Mouse (Mus musculus): ENCODE data around the gene Enox2. TPM values are rescaled to one million over a fixed set of nuclear protein-coding genes. Genes with fewer than 3 reads are reported as not detected.
"Not testable (repeated sequence)": the region's sequence is repeated elsewhere in the genome, so short reads cannot be mapped to it uniquely, and the experiment has no call there.

Gene Enox2
- polyA plus RNA-seq, 1 experiment from 2014 or later: 4.9 TPM

- no peak for ATAC-seq (replicated peaks; ENCODE audit: insufficient number of reproducible peaks, insufficient read depth, low FRiP score, low read depth)
- H3K27me3 ChIP-seq: no peaks in the 10 kb centered on the region
- WGBS: 62% methylated on average over 2 of the region's 2 CpGs
Observed at GRCm38 (mm10) chrX:49154280-49154679, 133.8 kb downstream of the Enox2 start.

DNA sequence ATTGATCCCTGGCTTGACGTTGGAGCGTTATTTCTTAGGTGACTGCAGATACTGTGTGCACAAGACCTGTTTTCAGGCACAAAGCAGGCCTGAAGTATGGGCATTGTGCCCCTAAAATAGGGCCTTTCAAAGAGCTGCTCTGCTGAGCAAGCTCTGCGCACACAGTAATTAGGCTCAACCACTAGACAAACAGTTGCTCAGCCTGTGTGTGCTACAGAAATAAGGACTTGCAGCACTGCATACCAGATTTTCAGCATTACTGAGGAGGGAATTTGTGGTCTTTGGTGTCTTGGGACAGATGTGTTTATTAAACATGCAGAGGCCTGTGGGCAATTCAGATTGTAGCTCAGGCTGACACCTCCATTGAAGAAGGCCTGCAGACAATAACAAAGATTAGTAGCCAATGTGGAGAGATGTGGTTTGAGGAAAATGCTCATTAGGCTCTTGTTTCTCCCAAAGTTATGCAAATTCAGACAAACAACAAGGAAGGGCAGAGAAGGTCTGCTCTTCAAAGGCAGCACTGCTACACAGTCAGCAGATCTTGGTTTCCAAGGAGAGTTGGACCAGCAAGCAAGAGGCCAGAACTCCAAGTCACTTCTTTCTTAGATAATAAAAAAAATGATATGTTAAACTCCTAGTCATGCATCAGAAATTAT, 163.2 kb downstream of the Enox2 start:
- no peak overlapping the region for H3K9ac ChIP-seq
- H3K27me3 ChIP-seq: no peaks in the 10 kb centered on the region
- WGBS: 74% methylated on average over 3 of the region's 3 CpGs
- H3K27ac ChIP-seq: no peak overlapping the region
- no peak for ATAC-seq (replicated peaks; ENCODE audit: insufficient number of reproducible peaks, insufficient read depth, low FRiP score, low read depth)
- no peaks in the 10 kb centered on the region for H3K36me3 ChIP-seq
- no peak overlapping the region for H3K4me3 ChIP-seq
- no peak overlapping the region for H3K4me2 ChIP-seq
- H3K9me3 ChIP-seq (replicated peaks): no peaks in the 10 kb centered on the region
- no peaks in the 10 kb centered on the region for H3K4me1 ChIP-seq (replicated peaks)

More at GRCm38 (mm10) chrX:49154280-49154679, 133.8 kb downstream of the Enox2 start:
- Histone ChIP-seq H3K4me3 (no peak overlapping the region), H3K9ac (no peak overlapping the region), H3K4me1 (replicated peaks) (no peaks in the 10 kb centered on the region), H3K4me2 (no peak overlapping the region), H3K27ac (no peak overlapping the region), H3K36me3 (no peaks in the 10 kb centered on the region), H3K9me3 (replicated peaks) (no peaks in the 10 kb centered on the region)

DNA sequence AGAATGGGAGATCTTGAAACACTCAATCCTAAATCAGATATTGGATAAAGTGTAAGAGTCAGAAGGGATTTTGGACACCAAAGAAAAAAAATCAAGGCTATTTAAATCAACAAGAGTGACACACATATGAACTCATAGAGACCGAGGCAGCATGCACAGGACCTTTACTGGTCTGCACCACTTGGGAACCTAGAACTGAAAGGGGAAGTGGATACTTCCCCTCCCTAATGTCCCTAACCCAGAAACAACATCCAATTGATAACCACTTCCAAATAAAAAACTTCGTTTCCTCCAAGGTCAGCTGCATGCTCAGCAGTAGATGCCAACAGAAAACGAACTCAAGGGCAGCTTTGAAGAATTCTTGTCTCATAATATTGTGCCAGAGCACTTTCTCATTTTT, 171.6 kb downstream of the Enox2 start:
- Histone ChIP-seq H3K4me1 (replicated peaks) (no peaks in the 10 kb centered on the region), H3K4me3 (no peak overlapping the region), H3K36me3 (no peaks in the 10 kb centered on the region), H3K27ac (no peak overlapping the region), H3K4me2 (no peak overlapping the region), H3K9ac (no peak overlapping the region), H3K27me3 (no peaks in the 10 kb centered on the region), H3K9me3 (replicated peaks) (no peaks in the 10 kb centered on the region)
- ATAC-seq (replicated peaks; ENCODE audit: insufficient number of reproducible peaks, insufficient read depth, low FRiP score, low read depth): no peak
- WGBS: 60% methylated on average over 3 of the region's 3 CpGs

- WGBS: 58% methylated on average over 3 of the region's 3 CpGs
- Histone ChIP-seq H3K27ac (no peak overlapping the region), H3K4me1 (replicated peaks) (no peaks in the 10 kb centered on the region), H3K4me3 (no peak overlapping the region), H3K36me3 (no peaks in the 10 kb centered on the region), H3K9ac (no peak overlapping the region), H3K4me2 (no peak overlapping the region), H3K27me3 (no peaks in the 10 kb centered on the region), H3K9me3 (replicated peaks) (no peaks in the 10 kb centered on the region)
- no peak for ATAC-seq (replicated peaks; ENCODE audit: insufficient number of reproducible peaks, insufficient read depth, low FRiP score, low read depth)
Observed at GRCm38 (mm10) chrX:49112412-49112811, 175.6 kb downstream of the Enox2 start.

GRCm38 (mm10) chrX:49100542-49100941, 187.5 kb downstream of the Enox2 start:
- not testable (repeated sequence) for H3K27me3 ChIP-seq; H3K9ac ChIP-seq; H3K4me1 ChIP-seq (replicated peaks); ATAC-seq (replicated peaks; ENCODE audit: insufficient number of reproducible peaks, insufficient read depth, low FRiP score, low read depth); H3K27ac ChIP-seq; H3K9me3 ChIP-seq (replicated peaks); H3K36me3 ChIP-seq; H3K4me3 ChIP-seq; H3K4me2 ChIP-seq
- WGBS: 63% methylated on average over 1 of the region's 1 CpGs

- 90% methylated on average over 2 of the region's 2 CpGs for WGBS
Observed at GRCm38 (mm10) chrX:49096249-49096648, 191.8 kb downstream of the Enox2 start.

GRCm38 (mm10) chrX:49075055-49075454, 213.0 kb downstream of the Enox2 start:
- ATAC-seq (replicated peaks; ENCODE audit: insufficient number of reproducible peaks, insufficient read depth, low FRiP score, low read depth): no peak
- Histone ChIP-seq H3K36me3 (no peaks in the 10 kb centered on the region), H3K27ac (no peak overlapping the region), H3K4me2 (no peak overlapping the region), H3K9me3 (replicated peaks) (no peaks in the 10 kb centered on the region), H3K9ac (no peak overlapping the region), H3K4me3 (no peak overlapping the region), H3K4me1 (replicated peaks) (no peaks in the 10 kb centered on the region), H3K27me3 (no peaks in the 10 kb centered on the region)
- WGBS: 73% methylated on average over 6 of the region's 6 CpGs

More at GRCm38 (mm10) chrX:49096249-49096648, 191.8 kb downstream of the Enox2 start:
- H3K9ac ChIP-seq: no peak overlapping the region
- no peak overlapping the region for H3K4me3 ChIP-seq
- no peak overlapping the region for H3K4me2 ChIP-seq
- no peak for ATAC-seq (replicated peaks; ENCODE audit: insufficient number of reproducible peaks, insufficient read depth, low FRiP score, low read depth)
- H3K27me3 ChIP-seq: no peaks in the 10 kb centered on the region
- H3K9me3 ChIP-seq (replicated peaks): no peaks in the 10 kb centered on the region
- no peaks in the 10 kb centered on the region for H3K36me3 ChIP-seq
- no peak overlapping the region for H3K27ac ChIP-seq
- H3K4me1 ChIP-seq (replicated peaks): no peaks in the 10 kb centered on the region

GRCm38 (mm10) chrX:49073563-49073962, 214.5 kb downstream of the Enox2 start:
- no peak overlapping the region for H3K9ac ChIP-seq
- no peak overlapping the region for H3K4me3 ChIP-seq
- H3K9me3 ChIP-seq (replicated peaks): no peaks in the 10 kb centered on the region
- ATAC-seq (replicated peaks; ENCODE audit: insufficient number of reproducible peaks, insufficient read depth, low FRiP score, low read depth): no peak
- H3K36me3 ChIP-seq: no peaks in the 10 kb centered on the region
- no peak overlapping the region for H3K4me2 ChIP-seq
- whole genome bisulfite sequencing: 51% methylated on average over 3 of the region's 3 CpGs
- no peaks in the 10 kb centered on the region for H3K27me3 ChIP-seq
- no peak overlapping the region for H3K27ac ChIP-seq
- no peaks in the 10 kb centered on the region for H3K4me1 ChIP-seq (replicated peaks)

- no peak overlapping the region for H3K9ac ChIP-seq
- ATAC-seq (replicated peaks; ENCODE audit: insufficient number of reproducible peaks, insufficient read depth, low FRiP score, low read depth): no peak
Observed at GRCm38 (mm10) chrX:49045118-49045517, 242.9 kb downstream of the Enox2 start.

GRCm38 (mm10) chrX:49009746-49010145, 278.3 kb downstream of the Enox2 start:
- H3K4me2 ChIP-seq: no peak overlapping the region
- no peak overlapping the region for H3K9ac ChIP-seq
- H3K27ac ChIP-seq: no peak overlapping the region
- H3K36me3 ChIP-seq: no peaks in the 10 kb centered on the region
- H3K27me3 ChIP-seq: no peaks in the 10 kb centered on the region
- H3K4me1 ChIP-seq (replicated peaks): no peaks in the 10 kb centered on the region
- no peak overlapping the region for H3K4me3 ChIP-seq
- 56% methylated on average over 5 of the region's 5 CpGs for WGBS
- no peak for ATAC-seq (replicated peaks; ENCODE audit: insufficient number of reproducible peaks, insufficient read depth, low FRiP score, low read depth)
- H3K9me3 ChIP-seq (replicated peaks): no peaks in the 10 kb centered on the region

More at GRCm38 (mm10) chrX:49045118-49045517, 242.9 kb downstream of the Enox2 start:
- H3K4me1 ChIP-seq (replicated peaks): no peaks in the 10 kb centered on the region
- no peak overlapping the region for H3K27ac ChIP-seq
- H3K9me3 ChIP-seq (replicated peaks): no peaks in the 10 kb centered on the region
- H3K4me2 ChIP-seq: no peak overlapping the region
- no peaks in the 10 kb centered on the region for H3K36me3 ChIP-seq
- H3K4me3 ChIP-seq: no peak overlapping the region
- H3K27me3 ChIP-seq: no peaks in the 10 kb centered on the region

GRCm38 (mm10) chrX:49005655-49006054, 282.4 kb downstream of the Enox2 start:
- Histone ChIP-seq H3K27me3 (no peaks in the 10 kb centered on the region), H3K36me3 (no peaks in the 10 kb centered on the region), H3K27ac (no peak overlapping the region), H3K4me2 (no peak overlapping the region), H3K4me1 (replicated peaks) (no peaks in the 10 kb centered on the region), H3K4me3 (no peak overlapping the region), H3K9me3 (replicated peaks) (no peaks in the 10 kb centered on the region), H3K9ac (no peak overlapping the region)
- ATAC-seq (replicated peaks; ENCODE audit: insufficient number of reproducible peaks, insufficient read depth, low FRiP score, low read depth): no peak
- WGBS: 90% methylated on average over 1 of the region's 1 CpGs

GRCm38 (mm10) chrX:49002892-49003291, 285.2 kb downstream of the Enox2 start:
- H3K4me1 ChIP-seq (replicated peaks): no peaks in the 10 kb centered on the region
- 53% methylated on average over 1 of the region's 1 CpGs for WGBS

More at GRCm38 (mm10) chrX:49002892-49003291, 285.2 kb downstream of the Enox2 start:
- Histone ChIP-seq H3K27ac (no peak overlapping the region), H3K4me2 (no peak overlapping the region), H3K4me3 (no peak overlapping the region), H3K9ac (no peak overlapping the region), H3K9me3 (replicated peaks) (no peaks in the 10 kb centered on the region), H3K36me3 (no peaks in the 10 kb centered on the region), H3K27me3 (no peaks in the 10 kb centered on the region)
- no peak for ATAC-seq (replicated peaks; ENCODE audit: insufficient number of reproducible peaks, insufficient read depth, low FRiP score, low read depth)

Measured in heart, embryonic 15.5 days (tissue).